Mouse (Mus musculus) heart, postnatal 10 days (tissue): Measurements from ENCODE around the gene Impdh1. TPM values are rescaled to one million over a fixed set of nuclear protein-coding genes. Genes with fewer than 3 reads are reported as not detected.
A peak's percentile ranks its signal among the peaks of the same experiment; 100 is the strongest.
"Not testable (repeated sequence)": the region's sequence is repeated elsewhere in the genome, so short reads cannot be mapped to it uniquely, and the experiment has no call there.

Source experiments
- DNase-seq, 2 experiments: peaks; one replicate each; pipeline ENCODE4 v3.0.0; 2021
- intact Hi-C: fragments of 180-260 bp; cut with DNase I; formaldehyde crosslinking; loops from one replicate; pipeline ENCODE4 v1.15.1; 2025
- total RNA-seq, 2 experiments: library from RNA; stranded (reverse); gene quantifications; 2 replicates each; pipeline ENCODE4 v1.2.3; 2021

Gene Impdh1
- total RNA-seq, 2 experiments from 2014 or later, result 35.2 to 41.5 TPM

DNA sequence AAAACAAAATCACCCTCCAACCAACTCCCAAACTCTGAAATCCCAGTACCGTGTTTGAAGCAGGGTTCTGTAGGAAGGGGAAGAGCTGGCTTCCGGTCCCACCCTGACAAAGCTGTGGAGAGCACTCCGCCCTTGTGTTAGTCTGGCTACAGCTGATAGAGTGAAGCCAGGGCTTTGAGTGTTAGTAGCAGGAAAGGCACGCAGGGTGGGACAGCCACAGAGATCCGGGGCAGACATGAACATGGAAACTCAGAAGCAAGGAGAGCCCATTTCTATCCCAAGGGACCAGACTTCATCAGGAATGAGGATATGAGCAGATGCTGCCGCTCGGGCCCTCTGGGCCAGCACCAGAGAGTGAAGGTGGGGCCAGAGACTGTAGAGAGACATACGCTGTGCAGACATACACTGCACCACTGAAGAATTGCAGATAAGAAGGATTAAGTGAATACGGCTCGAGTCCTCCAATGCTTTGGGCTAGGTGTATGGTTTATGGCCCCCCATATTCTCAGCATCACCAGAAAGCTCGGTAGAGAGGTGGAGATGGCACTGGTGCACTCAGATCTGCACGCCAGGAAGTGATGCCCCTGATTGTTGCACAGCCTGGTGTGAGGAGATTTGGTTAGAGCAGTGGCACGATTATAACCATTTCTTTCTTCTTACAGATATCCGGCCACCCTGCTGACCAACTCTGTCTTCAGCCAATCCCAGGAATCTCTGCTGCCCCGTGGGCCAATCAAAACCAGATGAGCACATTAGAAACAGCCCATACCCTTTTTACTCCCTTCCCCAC lies 22.0 kb downstream of the Impdh1 start:
- peak; percentile 70 to 74 for DNase-seq
- intact Hi-C loops, result no loop called here

DNA sequence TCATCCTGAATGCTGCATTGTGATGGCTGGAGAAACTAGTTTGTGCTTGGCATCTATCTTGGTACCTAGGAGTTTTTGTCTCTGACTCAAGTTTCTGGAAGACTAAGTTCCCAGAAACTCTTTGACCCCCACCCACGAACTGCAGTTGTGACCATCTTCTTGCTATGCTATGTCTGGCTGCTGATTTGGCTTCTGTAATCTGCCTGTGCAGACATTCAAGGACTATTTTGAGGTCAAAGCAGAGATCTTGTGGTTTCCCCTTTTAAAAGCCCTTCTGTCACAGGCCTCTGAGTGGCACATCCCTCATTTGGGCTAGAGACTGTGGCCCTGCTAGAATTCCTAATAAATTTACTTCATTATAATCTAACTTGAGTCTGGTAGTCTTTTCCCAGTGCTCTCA lies 28.2 kb downstream of the Impdh1 start:
- intact Hi-C loops, result no loop called here
- DNase-seq, result no peak

GRCm38 (mm10) chr6:29179843-29180242 lies 36.3 kb downstream of the Impdh1 start:
- intact Hi-C loops, result no loop called here
- no peak for DNase-seq

GRCm38 (mm10) chr6:29178888-29179658 lies 37.1 kb downstream of the Impdh1 start, which contains the start of gene Prrt4:
Gene Prrt4 (minus strand): TSS chr6:29179584.
- DNase-seq, result peak; percentile 64
- intact Hi-C loops, result no loop called here

DNA sequence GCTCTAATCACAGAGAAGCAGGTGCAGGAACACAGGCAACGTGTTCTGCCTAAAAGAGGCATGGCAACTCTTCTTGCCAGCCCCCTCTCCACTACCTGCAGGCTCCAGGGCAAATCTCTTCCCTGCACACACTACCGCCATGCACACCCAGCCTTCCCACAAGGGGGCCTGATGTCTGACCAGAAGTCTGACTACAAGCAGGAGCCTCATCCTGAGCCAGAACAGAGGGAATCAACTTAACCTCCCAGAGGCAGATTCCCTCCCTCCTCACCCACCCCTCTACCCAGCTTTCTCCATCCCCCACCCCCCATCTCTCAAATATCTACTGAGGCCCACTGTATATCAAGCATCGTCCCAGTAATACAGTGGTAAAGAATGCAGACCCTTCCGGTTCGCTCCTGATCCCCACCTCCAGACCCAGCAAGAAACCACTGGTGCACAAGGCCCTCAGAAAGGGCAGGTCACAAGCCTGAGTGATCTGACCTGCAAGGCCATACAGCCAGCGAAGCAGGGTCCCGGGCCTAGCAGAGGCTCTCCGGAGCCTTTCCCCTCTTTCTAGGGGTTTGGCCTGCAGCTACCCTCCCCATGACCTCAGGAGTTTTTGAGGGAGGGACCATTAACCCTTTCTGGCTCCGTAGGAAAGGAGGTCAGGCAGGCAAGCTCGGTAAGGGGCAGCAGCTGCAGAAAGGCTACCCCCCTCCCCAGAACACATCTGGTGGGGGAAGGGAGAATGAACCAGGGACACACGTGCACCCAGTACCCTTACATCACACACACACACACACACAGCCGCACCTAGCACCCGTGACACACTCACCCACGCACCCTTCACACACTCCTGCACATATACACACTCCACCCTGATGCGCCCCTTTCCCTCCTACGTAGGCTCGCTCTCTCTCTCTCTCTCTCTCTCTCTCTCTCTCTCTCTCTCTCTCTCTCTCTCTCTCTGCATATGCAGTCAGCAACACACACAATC lies 38.0 kb downstream of the Impdh1 start:
- intact Hi-C loops, result no loop called here
- no peak for DNase-seq

DNA sequence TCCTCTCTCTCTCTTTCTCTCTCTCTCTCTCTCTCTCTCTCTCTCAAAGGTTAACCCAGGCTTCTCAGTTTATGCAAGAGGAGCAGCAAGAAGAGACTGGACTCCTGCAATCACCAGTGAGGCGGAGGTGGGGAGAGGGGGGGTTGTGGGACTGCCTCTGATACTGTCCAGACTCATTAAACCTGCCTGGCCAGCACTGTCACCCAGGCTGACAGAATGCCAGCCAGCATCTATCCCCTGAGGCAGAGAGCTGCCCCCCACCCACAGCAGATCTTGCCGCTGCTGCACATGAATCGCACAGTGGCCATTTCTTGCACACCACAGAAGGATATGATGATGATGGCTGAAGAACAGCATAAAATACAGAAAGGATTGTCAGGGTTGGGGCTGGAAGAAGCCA lies 41.1 kb downstream of the Impdh1 start:
- intact Hi-C loops, result no loop called here
- no peak for DNase-seq

GRCm38 (mm10) chr6:29174368-29174767 lies 41.8 kb downstream of the Impdh1 start:
- intact Hi-C loops, result no loop called here
- DNase-seq, result no peak

DNA sequence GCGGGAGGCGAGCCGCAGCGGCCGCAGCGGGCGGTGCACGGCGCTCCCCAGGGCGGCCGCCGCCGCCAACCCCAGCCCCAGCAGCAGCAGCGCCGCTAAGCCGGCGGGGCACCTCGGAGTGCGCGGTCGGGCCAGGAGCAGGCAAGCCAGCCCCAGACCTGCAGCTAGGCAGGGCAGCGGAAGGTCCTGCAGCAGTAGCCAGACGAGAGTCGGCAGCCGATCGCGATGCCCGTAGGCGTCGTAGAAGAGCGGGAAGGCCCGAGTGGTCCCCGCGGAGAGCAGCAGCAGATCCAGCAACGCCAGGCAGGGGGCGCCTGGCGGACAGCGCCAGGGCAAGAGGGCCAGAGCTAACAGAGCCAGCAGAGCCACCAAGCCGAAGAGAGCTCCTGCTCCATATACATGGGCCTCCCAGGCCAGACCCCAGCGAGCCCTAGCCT lies 45.2 kb downstream of the Impdh1 start:
- peak; percentile 85 to 89 for DNase-seq
- intact Hi-C loops, result loop anchor here (1.0 kb wide), 1 partner anchor 27 kb away; no protein-coding TSS in a partner anchor

GRCm38 (mm10) chr6:29170063-29170921 lies 45.9 kb downstream of the Impdh1 start:
- DNase-seq, result peak; percentile 27 to 28
- intact Hi-C loops, result no loop called here

DNA sequence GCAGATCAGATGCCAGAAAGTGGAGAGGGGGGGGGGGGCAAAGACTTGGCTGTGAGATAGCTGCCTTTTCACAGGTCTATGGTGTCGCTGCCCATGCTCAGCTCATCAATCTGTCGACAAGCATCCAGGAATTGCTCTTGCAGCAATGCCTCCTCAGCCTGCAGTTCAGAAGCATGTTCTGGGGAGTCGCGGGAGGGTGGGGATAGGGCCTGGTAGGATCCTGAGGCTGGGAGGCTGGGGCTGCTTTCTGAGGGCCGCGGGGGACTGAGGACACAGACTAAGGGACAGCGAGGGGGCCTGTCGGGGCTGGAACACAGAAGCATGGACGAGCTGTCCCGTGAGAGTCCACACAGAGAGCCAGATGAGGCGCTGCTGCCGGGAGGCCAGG lies 46.5 kb downstream of the Impdh1 start:
- no peak for DNase-seq
- intact Hi-C loops, result no loop called here

DNA sequence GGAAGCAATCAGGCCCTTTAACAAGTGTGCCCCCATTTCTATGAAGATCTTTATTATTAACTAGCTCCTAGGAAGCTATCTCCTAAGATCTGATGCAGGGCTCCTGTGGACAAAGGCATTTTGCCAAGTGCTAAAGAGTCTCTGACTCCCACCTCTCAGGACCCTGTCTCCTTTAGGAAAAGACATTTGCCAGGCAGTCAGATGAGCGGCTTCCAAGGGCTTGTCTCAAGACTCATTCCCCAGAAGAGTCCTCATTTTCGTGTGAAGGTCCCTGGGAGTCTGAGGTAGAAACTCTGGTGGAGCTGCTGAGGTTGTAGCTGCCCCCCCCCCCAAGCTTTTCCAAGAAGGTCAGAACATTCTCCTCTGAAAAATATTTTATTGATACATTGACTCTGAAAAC lies 47.3 kb downstream of the Impdh1 start:
- intact Hi-C loops, result no loop called here
- DNase-seq, result no peak

DNA sequence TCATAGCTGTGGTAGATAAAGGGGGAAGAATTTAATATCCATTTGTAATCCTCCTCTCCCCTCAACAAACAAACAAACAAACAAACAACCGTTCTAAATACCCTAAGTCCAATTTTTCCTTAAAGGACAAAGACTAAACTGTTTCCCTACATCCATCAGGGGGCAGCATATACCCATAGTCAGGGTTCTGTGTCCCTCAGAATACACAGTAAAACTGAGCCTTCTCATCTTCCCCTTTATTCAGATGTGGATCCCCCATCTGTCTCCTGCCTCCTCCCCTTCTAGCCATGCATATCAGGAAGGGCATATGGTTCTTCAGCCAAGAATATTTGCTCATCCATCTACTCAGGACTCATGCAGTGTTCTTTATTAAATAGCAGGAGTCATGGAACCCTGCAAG lies 50.0 kb downstream of the Impdh1 start:
- DNase-seq, result peak; percentile 59 to 79
- intact Hi-C loops, result loop anchor here (1.0 to 2.0 kb wide), 2 partner anchors 32 to 109 kb away; no protein-coding TSS in a partner anchor

- DNase-seq, result peak; percentile 93 to 95
- intact Hi-C loops, result loop anchor here (2.0 kb wide), 1 partner anchor 76 kb away; no protein-coding TSS in a partner anchor
Observed at GRCm38 (mm10) chr6:29164314-29165244, 51.6 kb downstream of the Impdh1 start, which contains the start of gene Rbm28. Gene Rbm28 (minus strand): TSS chr6:29165006.

DNA sequence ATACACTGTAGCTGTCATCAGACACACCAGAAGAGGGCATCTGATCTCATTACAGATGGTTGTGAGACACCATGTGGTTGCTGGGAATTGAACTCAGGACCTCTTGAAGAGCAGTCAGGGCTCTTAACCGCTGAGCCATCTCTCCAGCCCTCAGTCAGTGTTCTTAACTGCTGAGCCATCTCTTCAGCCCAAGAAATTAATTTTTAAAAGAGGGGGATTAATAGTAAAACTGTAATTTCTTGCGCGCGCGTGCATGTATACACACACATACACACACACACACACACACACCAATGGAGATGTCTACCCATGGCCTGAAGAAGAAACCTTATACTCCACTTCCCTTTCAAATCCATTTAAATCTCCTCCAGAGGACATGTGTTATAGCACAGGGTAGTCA lies 54.9 kb downstream of the Impdh1 start:
- intact Hi-C loops, DNase-seq: not testable (repeated sequence)

GRCm38 (mm10) chr6:29160786-29161185 lies 55.4 kb downstream of the Impdh1 start:
- intact Hi-C loops, result no loop called here
- DNase-seq, result no peak

DNA sequence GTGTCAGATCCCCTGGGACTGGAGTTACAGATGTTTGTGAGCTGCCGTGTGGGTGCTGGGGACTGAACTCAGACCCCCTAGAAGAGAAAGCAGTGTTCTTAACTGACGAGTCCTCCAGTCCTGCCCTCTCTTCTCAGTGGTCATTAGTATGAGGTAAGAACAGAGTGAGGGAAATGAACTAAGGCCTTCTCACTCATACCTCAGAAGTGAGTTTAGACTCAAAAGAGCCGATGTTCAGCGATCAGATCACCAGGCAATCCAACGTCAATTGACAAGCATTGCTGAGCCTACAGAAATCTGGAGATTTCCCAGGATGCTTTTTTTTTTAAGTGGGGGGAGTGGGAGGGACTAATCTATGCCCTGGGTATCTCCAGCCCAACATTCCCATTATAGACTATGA lies 59.8 kb downstream of the Impdh1 start:
- no peak for DNase-seq
- intact Hi-C loops, result no loop called here
